Mouse (Mus musculus): ENCODE results near the gene Plxnd1. TPM values are rescaled to one million over a fixed set of nuclear protein-coding genes. Genes with fewer than 3 reads are reported as not detected.

Plxnd1 gene
- polyA plus RNA-seq, 1 experiment = 115 TPM

DNA sequence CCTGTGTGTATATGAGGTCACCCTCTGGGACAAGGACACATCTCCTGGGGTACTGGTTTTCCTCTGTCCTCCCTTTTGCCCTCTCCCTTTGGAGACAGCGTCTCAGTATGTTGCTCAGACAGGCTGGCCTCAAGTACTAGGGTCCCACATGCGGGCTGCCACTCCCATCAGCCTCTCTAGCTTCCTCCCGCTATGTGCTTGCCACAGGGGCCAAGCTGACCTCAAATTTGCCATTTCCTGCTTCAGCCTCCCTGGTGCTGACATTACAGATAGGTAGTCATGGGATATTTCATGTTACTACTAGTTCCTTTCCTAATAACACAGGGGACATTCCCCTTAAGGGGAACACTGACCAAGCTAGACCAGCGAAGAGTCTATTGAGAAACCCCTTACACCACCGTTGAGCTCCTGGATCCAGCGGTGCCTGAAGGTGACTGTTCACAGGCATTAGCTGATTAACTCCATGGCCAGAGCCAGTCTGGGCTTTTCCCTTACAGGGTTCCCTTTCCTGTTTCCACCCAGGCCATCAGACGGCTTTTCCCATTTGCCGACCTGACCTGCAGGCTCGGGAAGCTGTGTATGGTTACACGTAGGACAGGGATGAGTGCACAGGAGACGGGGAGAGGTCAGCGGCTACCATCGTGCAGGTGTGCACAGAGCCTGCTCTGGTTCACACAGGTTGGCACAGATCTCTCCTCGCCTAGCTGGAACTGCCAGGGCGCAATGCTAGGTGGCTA, 21.5 kb downstream of the Plxnd1 start:
- Histone ChIP-seq H3K4me1 (ENCODE audit: control insufficient read depth, insufficient read depth, low read length) (0 out of 2 replicates have a peak, but pooled peaks cover 2% of the 10 kb centered on the region), H3K27ac (ENCODE audit: insufficient read depth, low read length) (no peak overlapping the region), H3K4me3 (ENCODE audit: insufficient read depth, low read length) (no peak overlapping the region)
- TF ChIP-seq POLR2A (IDR thresholded peaks at IDR 0.05; ENCODE audit: extremely low read depth, insufficient read depth, low read length) (no peak), CTCF (IDR thresholded peaks at IDR 0.05; ENCODE audit: extremely low read depth, insufficient read depth, low read length) (no peak)

DNA sequence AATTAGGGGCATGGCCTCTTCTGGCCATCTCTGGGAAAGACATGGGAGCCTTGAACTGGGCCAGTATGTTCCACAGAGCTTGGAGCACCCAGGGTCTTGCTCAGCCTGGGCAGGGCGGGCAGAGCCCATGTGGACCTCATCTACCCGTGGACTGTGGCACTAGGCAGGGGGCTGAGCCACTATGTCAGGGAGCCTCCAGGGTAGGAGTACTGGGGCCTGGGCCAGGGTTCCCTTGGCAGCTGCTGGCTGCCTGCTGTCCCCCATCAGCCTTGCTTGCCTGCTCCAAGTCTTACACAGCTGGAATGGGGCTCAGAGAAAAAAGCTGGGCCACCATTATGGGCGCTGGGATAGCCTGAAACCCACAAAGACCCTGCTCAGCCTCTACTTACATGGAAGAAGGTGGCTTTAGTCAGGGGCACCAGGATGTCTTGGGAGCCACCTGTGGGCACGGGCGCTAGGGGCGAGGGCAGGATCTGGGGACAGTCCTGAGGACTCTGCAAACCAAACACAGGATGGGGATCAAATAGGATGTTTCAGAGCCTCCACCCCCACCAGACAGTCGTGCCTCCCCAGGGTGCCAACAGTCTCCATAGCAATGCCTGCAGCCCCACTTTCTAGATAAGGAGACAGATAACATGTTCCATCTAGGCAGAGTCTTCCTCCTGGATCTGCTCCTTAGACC, 22.6 kb downstream of the Plxnd1 start:
- TF ChIP-seq POLR2A (IDR thresholded peaks at IDR 0.05; ENCODE audit: extremely low read depth, insufficient read depth, low read length) (no peak), CTCF (IDR thresholded peaks at IDR 0.05; ENCODE audit: extremely low read depth, insufficient read depth, low read length) (no peak)
- 0 out of 2 replicates have a peak, but pooled peaks cover 2% of the 10 kb centered on the region for H3K4me1 ChIP-seq (ENCODE audit: control insufficient read depth, insufficient read depth, low read length)
- H3K27ac ChIP-seq (ENCODE audit: insufficient read depth, low read length) = no peak overlapping the region
- no peak overlapping the region for H3K4me3 ChIP-seq (ENCODE audit: insufficient read depth, low read length)

DNA sequence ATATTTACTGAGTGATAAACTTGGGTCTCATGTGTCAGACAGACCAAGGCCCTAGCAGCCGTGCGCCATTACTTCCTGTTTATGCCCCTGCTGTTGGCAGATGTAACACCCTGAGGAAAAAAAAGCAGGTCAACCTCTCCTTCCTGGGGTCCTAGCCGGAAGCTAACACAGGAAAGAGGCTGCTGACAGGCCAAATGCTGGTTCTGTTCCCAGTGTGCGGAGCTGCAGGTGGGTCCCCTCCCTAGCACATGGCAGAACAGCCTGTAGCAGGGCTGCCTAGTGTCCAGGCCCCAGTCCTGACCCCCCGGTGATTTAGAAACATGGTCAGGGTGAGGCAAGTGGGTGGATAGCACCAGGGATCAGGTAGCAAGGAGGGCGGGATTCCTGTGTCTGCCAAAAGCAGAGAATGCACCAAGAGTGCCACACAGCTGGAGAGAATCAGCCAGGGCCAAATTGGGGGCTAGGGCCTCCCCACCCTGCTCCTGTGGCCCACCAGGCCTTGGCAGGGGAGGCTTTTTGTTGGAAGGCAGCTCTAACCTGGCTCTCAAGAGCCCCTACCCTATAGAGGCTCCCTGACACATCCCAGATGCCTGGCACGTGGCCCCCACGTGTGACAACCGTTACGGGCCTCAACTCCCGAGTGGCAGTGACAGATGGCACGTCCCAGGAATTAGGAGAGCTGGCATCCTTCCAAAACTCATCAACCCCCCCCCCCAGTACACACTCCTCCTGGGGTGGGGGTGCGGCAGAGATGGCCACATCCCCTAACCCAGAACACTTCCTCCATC, 23.3 kb downstream of the Plxnd1 start:
- no peak for TF ChIP-seq CTCF (IDR thresholded peaks at IDR 0.05; ENCODE audit: extremely low read depth, insufficient read depth, low read length)
- no peak for TF ChIP-seq POLR2A (IDR thresholded peaks at IDR 0.05; ENCODE audit: extremely low read depth, insufficient read depth, low read length)
- no peak overlapping the region for H3K4me3 ChIP-seq (ENCODE audit: insufficient read depth, low read length)
- 0 out of 2 replicates have a peak, but pooled peaks cover 2% of the 10 kb centered on the region for H3K4me1 ChIP-seq (ENCODE audit: control insufficient read depth, insufficient read depth, low read length)
- no peak overlapping the region for H3K27ac ChIP-seq (ENCODE audit: insufficient read depth, low read length)

DNA sequence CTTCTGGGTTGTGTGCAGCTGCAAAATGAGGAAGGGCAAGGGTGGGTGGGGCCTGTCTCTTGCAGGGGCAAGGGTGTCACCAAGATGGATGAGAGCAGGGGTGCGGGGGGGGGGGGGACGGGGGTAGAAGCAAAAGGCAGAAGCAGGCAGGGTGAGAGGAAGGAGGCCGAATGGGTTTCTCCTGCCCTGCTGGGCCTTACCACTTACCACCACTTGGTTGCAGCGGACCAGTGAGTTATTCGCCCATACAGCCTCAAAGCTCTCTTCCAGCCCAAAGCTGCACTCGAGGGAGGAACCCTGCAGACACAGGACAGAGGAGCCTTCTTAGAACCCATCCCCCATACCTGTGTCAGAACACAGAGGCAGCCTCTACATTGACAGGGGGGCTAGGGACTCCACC, 24.9 kb downstream of the Plxnd1 start:
- TF ChIP-seq CTCF (IDR thresholded peaks at IDR 0.05; ENCODE audit: extremely low read depth, insufficient read depth, low read length) (no peak), POLR2A (IDR thresholded peaks at IDR 0.05; ENCODE audit: extremely low read depth, insufficient read depth, low read length) (no peak)
- H3K4me1 ChIP-seq (ENCODE audit: control insufficient read depth, insufficient read depth, low read length) = 0 out of 2 replicates have a peak, but pooled peaks cover 2% of the 10 kb centered on the region
- no peak overlapping the region for H3K4me3 ChIP-seq (ENCODE audit: insufficient read depth, low read length)
- no peak overlapping the region for H3K27ac ChIP-seq (ENCODE audit: insufficient read depth, low read length)

DNA sequence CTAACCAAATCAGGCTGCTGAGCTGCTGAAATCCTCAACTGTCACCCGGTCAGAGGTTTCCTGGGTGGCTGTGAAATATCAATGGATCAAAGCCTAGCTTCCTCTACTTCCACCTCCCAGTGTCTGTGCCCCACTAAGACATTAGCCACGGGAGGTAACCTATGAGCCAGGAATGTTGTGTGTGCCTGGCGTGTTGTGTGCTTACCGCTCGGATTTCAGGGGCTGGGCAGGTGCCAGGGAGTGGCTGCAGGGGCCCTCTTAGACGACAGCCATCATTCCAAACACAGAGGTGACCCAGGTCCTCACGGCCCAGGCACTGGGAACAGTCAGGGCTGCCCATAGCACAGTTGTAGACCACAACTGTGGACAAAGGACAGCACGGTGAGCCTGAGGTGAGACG, 25.7 kb downstream of the Plxnd1 start:
- no peak for TF ChIP-seq CTCF (IDR thresholded peaks at IDR 0.05; ENCODE audit: extremely low read depth, insufficient read depth, low read length)
- no peak for TF ChIP-seq POLR2A (IDR thresholded peaks at IDR 0.05; ENCODE audit: extremely low read depth, insufficient read depth, low read length)
- Histone ChIP-seq H3K4me3 (ENCODE audit: insufficient read depth, low read length) (no peak overlapping the region), H3K27ac (ENCODE audit: insufficient read depth, low read length) (no peak overlapping the region), H3K4me1 (ENCODE audit: control insufficient read depth, insufficient read depth, low read length) (0 out of 2 replicates have a peak, but pooled peaks cover 2% of the 10 kb centered on the region)

DNA sequence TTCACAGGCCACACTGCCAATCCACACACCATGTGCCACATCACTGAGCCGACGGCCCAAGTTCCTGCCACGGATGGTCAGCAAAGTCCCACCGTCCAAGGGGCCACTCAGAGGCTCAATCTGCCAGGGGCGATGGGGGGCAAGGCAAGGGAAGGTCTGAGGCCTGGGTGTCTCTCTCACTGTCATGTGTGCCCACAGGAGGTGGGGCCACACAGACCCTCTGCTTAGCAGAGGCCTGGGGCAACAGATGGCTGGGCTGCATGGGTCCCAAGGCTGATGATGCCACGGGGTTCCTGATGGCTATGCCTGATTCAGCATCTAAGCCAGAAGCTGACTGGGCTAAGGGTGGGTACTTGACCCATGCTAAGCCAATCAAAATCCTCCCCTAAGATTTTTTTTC, 26.1 kb downstream of the Plxnd1 start:
- Histone ChIP-seq H3K27ac (ENCODE audit: insufficient read depth, low read length) (no peak overlapping the region), H3K4me3 (ENCODE audit: insufficient read depth, low read length) (no peak overlapping the region), H3K4me1 (ENCODE audit: control insufficient read depth, insufficient read depth, low read length) (0 out of 2 replicates have a peak, but pooled peaks cover 2% of the 10 kb centered on the region)
- TF ChIP-seq POLR2A (IDR thresholded peaks at IDR 0.05; ENCODE audit: extremely low read depth, insufficient read depth, low read length) = no peak
- no peak for TF ChIP-seq CTCF (IDR thresholded peaks at IDR 0.05; ENCODE audit: extremely low read depth, insufficient read depth, low read length)

DNA sequence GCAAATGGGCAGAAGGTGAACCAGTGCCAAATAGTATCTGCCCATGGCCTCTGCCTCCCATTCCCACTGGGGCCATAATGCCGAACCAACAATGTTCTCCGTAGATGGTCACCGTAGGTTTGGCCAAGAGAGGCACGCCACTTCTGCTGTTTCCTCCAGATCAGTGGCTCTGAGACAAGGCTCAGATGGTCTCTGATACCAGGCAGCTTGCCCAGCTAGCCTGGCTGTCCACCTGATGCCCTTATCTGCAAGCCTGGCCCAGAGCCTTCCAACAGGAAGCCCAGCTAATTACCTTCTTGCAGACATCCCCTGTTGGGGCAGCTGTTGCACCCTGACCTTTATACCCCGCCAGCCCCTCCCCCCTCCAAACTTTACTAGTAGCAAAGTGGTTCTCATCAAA, 26.7 kb downstream of the Plxnd1 start:
- H3K4me1 ChIP-seq (ENCODE audit: control insufficient read depth, insufficient read depth, low read length) = no peaks in the 10 kb centered on the region
- no peak overlapping the region for H3K4me3 ChIP-seq (ENCODE audit: insufficient read depth, low read length)
- TF ChIP-seq CTCF (IDR thresholded peaks at IDR 0.05; ENCODE audit: extremely low read depth, insufficient read depth, low read length) (no peak), POLR2A (IDR thresholded peaks at IDR 0.05; ENCODE audit: extremely low read depth, insufficient read depth, low read length) (no peak)
- H3K27ac ChIP-seq (ENCODE audit: insufficient read depth, low read length) = no peak overlapping the region

DNA sequence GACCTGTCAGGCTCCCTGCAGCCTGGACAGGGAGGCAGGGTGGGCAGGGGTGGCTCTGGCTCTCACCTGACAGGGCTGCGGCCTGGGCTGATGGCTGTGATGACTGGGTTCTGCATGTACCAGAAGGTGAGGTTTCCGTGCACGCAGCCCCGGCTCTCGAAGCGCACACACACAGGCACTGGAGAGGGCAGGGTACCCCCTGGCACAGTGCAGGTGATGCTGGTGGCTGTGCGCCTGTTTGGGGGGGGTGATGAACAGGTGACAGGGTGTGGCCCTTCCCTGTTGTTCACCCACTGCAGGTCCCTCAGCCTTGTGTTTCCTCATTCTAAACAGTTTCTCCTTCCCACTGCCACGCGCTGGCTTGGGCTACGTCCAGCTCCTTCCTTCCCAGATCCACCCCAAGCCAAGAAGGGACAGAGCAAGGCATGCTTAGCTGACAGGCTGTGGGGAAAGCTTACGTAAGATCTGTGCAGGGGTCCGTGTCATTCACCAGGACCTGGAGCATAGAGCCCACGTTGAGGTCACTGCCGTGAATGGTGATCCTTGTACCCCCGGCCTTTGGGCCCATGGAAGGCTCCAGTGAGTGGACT, 27.4 kb downstream of the Plxnd1 start:
- Histone ChIP-seq H3K4me3 (ENCODE audit: insufficient read depth, low read length) (no peak overlapping the region), H3K27ac (ENCODE audit: insufficient read depth, low read length) (no peak overlapping the region), H3K4me1 (ENCODE audit: control insufficient read depth, insufficient read depth, low read length) (no peaks in the 10 kb centered on the region)
- TF ChIP-seq POLR2A (IDR thresholded peaks at IDR 0.05; ENCODE audit: extremely low read depth, insufficient read depth, low read length) = no peak
- no peak for TF ChIP-seq CTCF (IDR thresholded peaks at IDR 0.05; ENCODE audit: extremely low read depth, insufficient read depth, low read length)

Data from cortical plate, adult 2 months (tissue).